Mouse (Mus musculus) bone marrow macrophage, adult 2 months (primary cell): ENCODE results near the gene Dusp9.

ENCODE experiments used
- CTCF ChIP-seq: IDR thresholded peaks from 2 replicates; pipeline ENCODE4 v1.5.1; 2012; ENCODE audit warnings: low read depth, mild to moderate bottlenecking, low read length, moderate library complexity
- POLR2A ChIP-seq: IDR thresholded peaks from 2 replicates; pipeline ENCODE4 v1.6.1; 2012; ENCODE audit warnings: mild to moderate bottlenecking, low read depth, low read length, borderline replicate concordance

GRCm38 (mm10) chrX:73645121-73645520 lies 5.9 kb downstream of the Dusp9 start:
- no peak for TF ChIP-seq POLR2A
- TF ChIP-seq CTCF: no peak
